Mouse (Mus musculus) gastrocnemius, adult 18-20 months (tissue): Measurements from ENCODE around the gene Cdt1. TPM values are rescaled to one million over a fixed set of nuclear protein-coding genes. Genes with fewer than 3 reads are reported as not detected.

Experiments used
- DNase-seq: peaks from one replicate; pipeline ENCODE4 v3.0.0; 2021; ENCODE audit warnings: low spot score
- long read RNA-seq, 2 experiments: library from polyadenylated mRNA; stranded (forward); transcript quantifications; one replicate each; pipeline ENCODE4 v2.0.0; 2021
- total RNA-seq, 2 experiments: library from RNA; stranded (reverse); gene quantifications; 2 replicates each; pipeline ENCODE4 v1.2.3; 2021

The Cdt1 gene
- under 1 TPM; 0.30 to 0.66 TPM for total RNA-seq
- long read RNA-seq, experiment 1, result 0 reads
- long read RNA-seq, experiment 2, partial matches to known transcripts, result 0 of 1 reads
- long read RNA-seq, experiment 2, other reads (novel, unspliced or antisense), result 0 of 1 reads

- peak; percentile 93 for DNase-seq
These were observed at the start of gene Cdt1 for GRCm38 (mm10) chr8:122567361-122568108. Gene Cdt1, plus strand, starts transcription at chr8:122568015.

- DNase-seq, result no peak
These were observed 47.2 kb upstream of the Cdt1 start for GRCm38 (mm10) chr8:122520611-122521010.

GRCm38 (mm10) chr8:122522796-122523651, 44.8 kb upstream of the Cdt1 start:
- DNase-seq, result no peak

GRCm38 (mm10) chr8:122523652-122524360, 44.0 kb upstream of the Cdt1 start:
- no peak for DNase-seq

GRCm38 (mm10) chr8:122524506-122524905, 43.3 kb upstream of the Cdt1 start:
- no peak for DNase-seq

- no peak for DNase-seq
These were observed 42.8 kb upstream of the Cdt1 start for GRCm38 (mm10) chr8:122525004-122525403.

GRCm38 (mm10) chr8:122526084-122526483, 41.7 kb upstream of the Cdt1 start:
- no peak for DNase-seq

- no peak for DNase-seq
These were observed 41.2 kb upstream of the Cdt1 start for GRCm38 (mm10) chr8:122526526-122527170.

GRCm38 (mm10) chr8:122527937-122528336, 39.9 kb upstream of the Cdt1 start:
- no peak for DNase-seq

- no peak for DNase-seq
These were observed 38.7 kb upstream of the Cdt1 start for GRCm38 (mm10) chr8:122529159-122529558.

GRCm38 (mm10) chr8:122531312-122531711, 36.5 kb upstream of the Cdt1 start:
- no peak for DNase-seq

GRCm38 (mm10) chr8:122537033-122537432, 30.8 kb upstream of the Cdt1 start:
- no peak for DNase-seq

- no peak for DNase-seq
These were observed 30.0 kb upstream of the Cdt1 start for GRCm38 (mm10) chr8:122537812-122538211.

- no peak for DNase-seq
These were observed 29.3 kb upstream of the Cdt1 start for GRCm38 (mm10) chr8:122538310-122539076.

- no peak for DNase-seq
These were observed 23.7 kb upstream of the Cdt1 start for GRCm38 (mm10) chr8:122544138-122544537.

GRCm38 (mm10) chr8:122546066-122546755, 21.6 kb upstream of the Cdt1 start:
- DNase-seq, result no peak

- DNase-seq, result peak; percentile 64
These were observed 20.9 kb upstream of the Cdt1 start for GRCm38 (mm10) chr8:122546811-122547453.

GRCm38 (mm10) chr8:122547815-122548214, 20.0 kb upstream of the Cdt1 start:
- no peak for DNase-seq

- DNase-seq, result no peak
These were observed 19.5 kb upstream of the Cdt1 start for GRCm38 (mm10) chr8:122548331-122548730.
